Mouse (Mus musculus) kidney, postnatal 25 days (tissue): ENCODE data around the gene Gm11639.
A peak's percentile ranks its signal among the peaks of the same experiment; 100 is the strongest.

Source experiments
- DNase-seq, 2 experiments: peaks; one replicate each; pipeline ENCODE4 v3.0.0; 2021; ENCODE audit warnings: mixed read lengths in 2 of 2

Gm11639 gene

DNA sequence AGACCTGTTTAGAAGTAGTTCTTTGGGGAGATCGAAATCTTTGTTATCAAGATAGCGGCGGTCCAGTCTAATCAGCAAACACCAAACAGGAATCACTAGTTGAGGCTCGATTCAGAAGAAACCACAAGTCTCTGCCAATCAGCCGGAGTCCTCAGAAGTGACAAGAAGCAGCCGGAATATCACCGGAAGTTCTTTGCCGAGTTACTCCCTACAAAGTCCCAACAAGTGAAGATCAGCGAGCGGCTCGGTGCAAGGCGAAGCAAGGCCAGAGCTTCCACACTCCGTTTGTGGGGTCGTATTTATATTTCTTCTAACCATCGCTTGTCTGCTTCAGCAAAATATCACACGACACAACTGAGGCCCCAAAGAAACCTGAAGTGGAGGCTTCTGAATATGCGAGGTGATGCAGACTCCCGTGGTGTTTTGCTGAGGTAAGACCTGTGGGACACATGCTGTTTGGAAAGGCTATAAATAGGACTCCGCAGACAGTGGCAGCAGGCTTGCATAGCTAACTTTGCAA, 471.3 kb downstream of the Gm11639 start:
- peak in 1 of 2 experiments; percentile 49 for DNase-seq

DNA sequence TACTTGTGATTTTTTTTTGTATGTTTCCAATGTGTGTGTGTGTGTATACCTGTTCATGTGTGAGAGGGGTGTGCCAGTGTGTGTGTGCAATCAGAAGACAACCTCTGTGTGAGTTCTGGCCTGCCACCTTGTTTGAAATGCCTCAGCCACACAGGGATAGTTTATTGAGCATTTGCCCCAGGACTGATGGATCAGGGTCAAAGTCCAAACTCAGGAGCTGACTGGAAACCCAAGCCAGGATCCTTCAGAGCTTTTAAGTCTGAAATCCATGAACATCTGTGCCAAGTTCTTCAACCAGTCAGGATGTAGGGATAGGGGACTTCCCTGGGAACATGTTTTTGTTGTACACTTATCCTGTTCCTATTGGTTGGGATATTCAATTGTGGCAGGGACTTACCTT, 472.5 kb downstream of the Gm11639 start:
- DNase-seq: no peak

DNA sequence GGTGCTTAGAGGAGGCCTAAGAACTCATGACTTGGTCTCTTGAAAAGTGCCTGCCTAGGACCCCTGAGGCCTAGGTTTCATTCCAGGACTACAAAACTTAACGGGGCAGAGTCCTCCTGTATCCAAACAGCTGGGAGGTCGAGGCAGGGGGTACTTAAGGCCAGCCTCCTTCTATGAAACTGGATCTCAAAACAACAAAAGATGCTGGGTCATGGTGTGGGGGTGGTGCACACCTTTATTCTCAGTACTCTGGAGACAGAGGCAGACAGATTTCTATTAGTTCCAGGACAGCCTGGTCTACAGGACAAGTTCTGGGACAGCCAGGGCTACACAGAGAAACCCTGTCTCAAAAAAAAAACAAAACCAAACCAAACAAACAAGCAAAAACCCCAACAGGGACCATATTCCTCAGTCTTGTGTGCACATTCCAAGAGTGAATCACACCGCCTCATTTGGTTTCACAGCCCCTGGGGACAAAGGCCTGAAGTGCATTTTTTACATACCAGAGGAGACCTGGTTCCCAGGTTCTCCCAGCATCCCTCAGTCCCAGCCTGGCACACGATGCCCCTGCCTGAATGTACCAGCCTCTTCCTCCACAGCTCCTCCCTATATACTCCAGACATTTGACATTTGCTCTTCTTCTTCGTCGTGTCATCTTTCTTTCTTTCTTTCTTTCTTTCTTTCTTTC, 474.3 kb downstream of the Gm11639 start:
- no peak for DNase-seq

DNA sequence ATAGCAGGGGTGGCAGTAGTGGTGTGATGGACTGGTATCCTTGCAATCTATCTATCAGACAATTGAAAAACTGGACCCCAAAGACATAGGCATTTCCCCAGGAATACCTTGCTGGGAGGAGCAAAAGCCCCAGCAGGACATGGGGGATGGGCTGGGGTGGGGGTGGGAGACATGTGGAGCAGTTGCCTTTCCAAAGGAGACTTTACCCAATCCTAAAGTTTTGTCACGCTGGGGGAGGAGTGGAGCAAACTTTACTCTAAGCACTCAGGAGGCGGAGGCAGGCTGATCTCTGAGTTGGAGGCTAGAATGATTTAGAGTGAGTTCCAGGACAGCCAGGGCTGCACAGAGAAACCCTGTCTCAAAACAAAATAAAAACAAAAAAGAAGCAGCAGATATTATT, 475.9 kb downstream of the Gm11639 start:
- no peak for DNase-seq

DNA sequence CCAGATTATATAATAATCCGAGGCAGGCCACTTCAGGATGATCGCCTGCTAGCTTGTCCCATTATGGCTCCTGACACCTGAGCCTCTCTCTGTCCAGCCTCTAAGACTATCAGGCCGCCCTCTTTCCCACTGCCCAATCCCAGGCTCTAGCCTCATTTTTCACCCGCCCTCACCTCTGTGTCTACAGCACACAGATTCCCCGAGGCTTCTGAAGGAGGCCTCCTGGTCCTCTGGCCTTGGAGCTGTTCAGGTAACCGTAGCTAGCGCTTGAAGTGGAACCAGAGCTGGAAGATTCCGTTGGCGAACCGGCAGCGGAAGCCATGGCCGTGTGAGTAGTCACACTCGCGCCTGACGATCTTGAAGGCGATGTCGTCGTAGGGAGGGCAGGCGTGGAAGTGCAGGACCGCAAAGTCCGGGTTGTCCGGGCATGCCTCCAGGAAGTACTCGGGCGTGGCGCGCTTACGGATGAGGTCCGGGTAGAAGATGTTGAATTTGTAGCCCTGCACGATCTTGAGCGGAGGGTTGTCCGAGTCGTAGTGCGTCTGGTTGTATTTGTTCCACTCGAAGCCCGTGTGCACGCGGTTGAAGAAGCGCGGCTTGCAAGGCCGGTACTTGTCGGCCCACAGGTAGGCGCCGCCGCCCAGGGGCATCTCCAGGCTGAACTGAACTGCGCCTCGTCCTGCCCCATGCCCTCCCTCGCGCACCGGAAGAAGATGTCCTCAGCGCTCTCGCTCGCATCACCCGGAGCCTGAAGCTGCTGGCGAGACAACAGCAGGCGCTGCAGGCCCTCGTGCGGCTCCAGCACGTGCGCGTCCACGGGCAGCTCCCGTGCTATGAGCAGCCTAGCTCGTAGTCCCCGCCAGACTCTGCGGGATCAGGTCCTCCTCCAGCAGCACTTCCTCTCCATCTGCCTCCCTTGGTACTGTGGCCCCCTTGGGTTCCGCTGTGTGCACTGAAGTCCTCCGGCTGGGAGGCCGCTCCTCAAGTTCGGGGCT, 479.3 kb downstream of the Gm11639 start:
- no peak for DNase-seq

DNA sequence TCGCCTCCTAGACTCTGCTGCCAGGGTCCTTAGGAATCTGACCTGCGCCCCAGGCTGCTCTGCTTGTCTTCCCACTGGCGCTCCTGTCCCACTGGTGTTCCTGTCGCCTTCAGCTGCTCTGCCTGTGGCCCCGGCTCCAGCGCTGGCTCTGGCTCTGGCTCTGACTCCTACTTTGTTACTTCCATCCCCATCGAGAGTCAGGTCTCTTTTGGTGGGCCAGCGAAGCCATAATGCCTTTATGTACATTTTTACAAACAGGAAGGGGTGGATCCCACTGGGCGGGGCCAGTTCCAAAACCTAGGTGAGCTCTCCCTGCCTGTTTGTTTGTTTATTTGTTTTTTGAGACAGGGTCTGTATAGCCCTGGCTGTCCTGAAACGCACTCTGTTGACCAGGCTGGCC, 481.3 kb downstream of the Gm11639 start:
- no peak for DNase-seq
